Mouse (Mus musculus) natural killer cell, adult 2 months (primary cell): ENCODE results near the gene Leo1.
"Not testable (repeated sequence)": the region's sequence is repeated elsewhere in the genome, so short reads cannot be mapped to it uniquely, and the experiment has no call there.

Source experiments
- DNase-seq, 2 experiments: peaks; one replicate each; pipeline ENCODE4 v3.0.0; 2022; ENCODE audit warnings: low spot score in 2 of 2

Leo1 gene

GRCm38 (mm10) chr9:75425796-75426391 is 15.4 kb upstream of the Leo1 start:
- peak in 1 of 2 experiments; percentile 39 for DNase-seq

GRCm38 (mm10) chr9:75427366-75428273 is 13.7 kb upstream of the Leo1 start:
- DNase-seq, result no peak

DNA sequence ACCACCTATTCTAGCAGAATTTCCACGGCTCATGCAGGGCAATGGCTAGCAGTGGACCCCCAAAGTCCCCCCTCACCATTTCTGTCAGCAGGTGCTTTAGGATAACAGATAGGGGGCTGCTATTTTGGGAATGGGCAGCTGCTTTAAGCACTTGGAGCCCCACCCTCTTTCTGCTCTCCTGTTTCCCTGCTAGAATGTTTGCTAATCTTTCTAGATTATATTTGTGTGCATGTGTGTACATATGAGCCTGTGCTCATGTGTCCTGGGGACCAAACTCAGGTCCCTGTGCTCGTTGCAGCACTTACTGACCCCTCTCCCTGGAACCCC is 13.1 kb upstream of the Leo1 start:
- no peak for DNase-seq

GRCm38 (mm10) chr9:75429040-75429439 is 12.3 kb upstream of the Leo1 start:
- DNase-seq, result no peak

GRCm38 (mm10) chr9:75429657-75430056 is 11.7 kb upstream of the Leo1 start:
- no peak for DNase-seq

DNA sequence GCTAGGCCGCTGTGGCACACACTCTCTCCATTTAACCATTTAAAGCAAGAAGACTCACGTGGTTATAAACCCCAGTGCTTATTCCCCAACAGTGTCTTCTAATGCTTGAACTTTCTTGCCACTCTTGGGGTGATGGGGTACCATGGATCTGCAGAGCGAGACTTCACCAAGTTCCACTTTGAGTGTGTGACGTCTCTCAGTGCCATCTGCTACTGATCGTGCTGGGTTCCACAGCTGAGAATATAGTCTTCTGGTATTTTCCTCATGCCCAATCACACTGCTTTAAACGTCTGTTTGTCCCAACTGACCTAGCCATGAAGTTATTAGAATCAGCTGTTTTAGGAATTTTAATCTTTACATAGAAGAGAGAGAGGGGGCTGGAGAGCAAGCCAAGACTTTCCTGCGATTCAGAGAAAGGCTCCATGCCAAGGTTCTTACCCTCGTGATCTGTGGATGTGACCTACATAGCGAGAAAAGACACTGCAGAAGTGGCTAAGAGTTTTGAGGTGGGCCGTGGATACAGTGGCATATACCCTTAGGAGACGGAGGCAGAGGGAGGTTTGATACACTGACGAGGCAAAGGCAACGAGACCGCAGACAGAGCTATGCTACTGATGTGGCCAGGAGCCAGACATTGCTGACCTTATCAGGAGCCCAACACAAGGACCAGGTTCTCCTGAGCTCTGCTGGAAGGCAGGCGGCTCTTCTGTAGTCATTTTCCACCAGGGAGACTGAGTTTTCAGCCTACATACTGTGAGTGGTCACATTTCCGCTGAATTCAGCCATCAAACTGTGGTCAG is 10.3 kb upstream of the Leo1 start:
- peak in 1 of 2 experiments; percentile 26 for DNase-seq

- no peak for DNase-seq
These were observed 8.6 kb upstream of the Leo1 start for GRCm38 (mm10) chr9:75432694-75433093.

- DNase-seq, result peak; percentile 76 to 85
These were observed 7.0 kb upstream of the Leo1 start for GRCm38 (mm10) chr9:75434172-75434793.

DNA sequence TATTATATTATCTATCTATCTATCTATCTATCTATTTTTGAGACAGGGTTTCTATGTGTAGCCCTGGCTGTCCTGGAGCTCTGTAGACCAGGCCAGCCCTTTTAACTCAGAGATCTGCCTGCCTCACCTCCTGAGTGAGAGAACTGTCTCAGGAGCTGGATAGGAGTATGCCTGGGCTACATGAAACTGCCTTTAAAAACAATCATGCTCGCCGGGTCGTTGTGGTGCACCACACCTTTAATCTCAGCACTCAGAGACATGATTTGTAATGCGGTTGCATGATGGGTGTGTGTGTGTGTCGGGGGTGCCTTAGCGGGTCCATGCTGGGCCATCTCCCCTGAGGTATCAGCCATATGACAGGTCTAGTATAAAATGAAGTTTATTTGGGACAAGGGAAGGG is 6.5 kb upstream of the Leo1 start:
- no peak for DNase-seq

- no peak for DNase-seq
These were observed 6.0 kb upstream of the Leo1 start for GRCm38 (mm10) chr9:75435291-75435690.

GRCm38 (mm10) chr9:75435918-75436317 is 5.4 kb upstream of the Leo1 start:
- DNase-seq, result peak; percentile 69 to 78

- DNase-seq, result peak; percentile 70 to 77
These were observed 3.5 kb upstream of the Leo1 start for GRCm38 (mm10) chr9:75437653-75438385.

GRCm38 (mm10) chr9:75441691-75442131 is 387 bp downstream of the Leo1 start:
- no peak for DNase-seq

- DNase-seq, result no peak
These were observed 3.7 kb downstream of the Leo1 start for GRCm38 (mm10) chr9:75444981-75445380.

DNA sequence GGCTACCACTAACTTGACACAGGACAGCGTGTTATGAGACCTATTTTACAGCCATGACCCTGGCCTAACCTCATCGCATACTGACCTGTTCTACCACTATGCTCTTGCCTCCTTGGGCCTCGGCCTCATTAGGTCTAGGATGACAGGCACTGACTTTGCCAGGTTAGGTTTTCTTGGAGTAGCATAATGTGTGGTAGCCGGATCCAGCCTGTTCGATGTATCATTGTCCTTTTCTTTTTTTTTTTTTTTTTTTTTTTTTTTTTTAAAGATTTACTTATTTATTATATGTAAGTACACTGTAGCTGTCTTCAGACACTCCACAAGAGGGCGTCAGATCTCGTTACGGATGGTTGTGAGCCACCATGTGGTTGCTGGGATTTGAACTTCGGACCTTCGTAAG is 5.2 kb downstream of the Leo1 start:
- not testable (repeated sequence) for DNase-seq

GRCm38 (mm10) chr9:75448021-75448420 is 6.7 kb downstream of the Leo1 start:
- DNase-seq, result no peak

DNA sequence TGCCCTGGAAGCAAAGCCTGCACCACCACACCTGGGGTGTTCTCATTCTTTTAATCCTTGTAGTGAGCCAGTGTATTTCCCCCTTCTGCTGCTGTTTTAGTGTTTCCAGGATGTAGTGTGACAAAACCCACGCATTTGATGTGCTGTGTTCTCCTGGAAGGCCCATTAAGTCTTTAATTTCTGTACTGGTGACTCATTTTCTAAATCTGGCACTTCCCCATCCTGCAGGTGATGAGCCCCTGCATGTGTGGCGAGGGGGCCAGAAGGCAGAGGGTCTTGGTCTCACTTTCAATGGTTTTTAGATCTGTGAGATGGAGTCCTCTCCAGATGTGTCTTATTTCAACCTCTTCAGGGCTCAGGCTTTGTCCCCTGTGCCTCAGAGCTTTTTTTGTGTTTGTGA is 12.7 kb downstream of the Leo1 start:
- no peak for DNase-seq

GRCm38 (mm10) chr9:75455684-75456083 is 14.4 kb downstream of the Leo1 start:
- DNase-seq, result no peak

- no peak for DNase-seq
These were observed 21.8 kb downstream of the Leo1 start for GRCm38 (mm10) chr9:75463050-75463660.

- DNase-seq, result no peak
These were observed 24.5 kb downstream of the Leo1 start for GRCm38 (mm10) chr9:75465856-75466255.

GRCm38 (mm10) chr9:75466641-75467040 is 25.3 kb downstream of the Leo1 start:
- no peak for DNase-seq
